Mouse (Mus musculus): Measurements from ENCODE around the gene N4bp1.

DNA sequence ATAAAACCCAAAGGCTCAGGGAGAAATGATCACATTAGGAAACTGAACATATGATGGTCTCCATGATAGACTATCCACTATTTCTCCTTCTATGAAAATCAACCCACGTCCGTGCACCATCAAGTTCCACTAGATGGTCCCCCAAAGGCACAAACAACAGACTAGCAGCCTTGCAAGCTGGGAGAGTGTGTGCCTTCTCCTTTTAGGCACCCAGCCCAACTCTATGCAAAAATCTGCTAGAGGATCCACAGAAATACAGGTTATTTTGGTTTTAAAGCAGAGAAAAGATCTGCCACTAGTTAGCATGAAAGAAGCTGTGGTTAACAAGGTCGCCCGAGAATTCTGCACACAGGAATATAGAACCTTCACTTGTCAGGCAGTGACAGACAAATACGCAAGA lies 39.2 kb downstream of the N4bp1 start:
- TF ChIP-seq CTCF (IDR thresholded peaks at IDR 0.05; ENCODE audit: borderline replicate concordance, insufficient read depth, low read length) (no peak), POLR2A (IDR thresholded peaks at IDR 0.05; ENCODE audit: low read depth, low read length) (no peak)
